Mouse (Mus musculus): ENCODE data around the gene Zbtb18. TPM values are rescaled to one million over a fixed set of nuclear protein-coding genes. Genes with fewer than 3 reads are reported as not detected.
A peak's percentile ranks its signal among the peaks of the same experiment; 100 is the strongest.

Gene Zbtb18
- polyA plus RNA-seq, 1 experiment from 2014 or later: 57.0 TPM

DNA sequence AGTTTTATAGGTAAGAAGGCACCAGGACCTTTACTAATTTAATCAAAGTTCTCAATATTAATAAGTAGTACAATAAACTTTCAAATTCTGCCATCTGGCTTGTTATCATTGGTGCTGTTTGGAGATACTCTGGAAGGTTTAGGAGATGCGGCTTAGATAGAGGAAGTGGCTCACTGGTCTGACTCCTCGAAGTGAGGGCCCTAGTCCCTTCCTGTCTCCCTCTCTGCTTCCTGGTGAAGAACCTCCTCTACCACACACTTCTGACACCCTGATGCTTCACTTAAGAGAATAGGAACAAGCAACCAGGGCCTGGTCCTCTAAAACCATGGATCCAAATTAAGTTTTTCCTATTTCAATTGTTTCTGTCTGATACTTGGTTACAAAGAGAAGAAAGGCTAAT lies 36.4 kb downstream of the Zbtb18 start:
- ChIA-PET POLR2A (no interaction called here), CTCF (interaction anchor here (1.2 kb wide), 1 partner anchor 8 kb away, joined by 3 read pairs; no protein-coding TSS in a partner anchor)
- no peaks in the 10 kb centered on the region for H3K27me3 ChIP-seq
- no peak for TF ChIP-seq CTCF (IDR thresholded peaks at IDR 0.05)
- DNase-seq (ENCODE audit: low read depth, low spot score) (no peak), ATAC-seq (no peak)
- in situ Hi-C loops (cut with MboI; ENCODE audit: low pct_unique_long_range_greater_than_20kb): no loop called here

DNA sequence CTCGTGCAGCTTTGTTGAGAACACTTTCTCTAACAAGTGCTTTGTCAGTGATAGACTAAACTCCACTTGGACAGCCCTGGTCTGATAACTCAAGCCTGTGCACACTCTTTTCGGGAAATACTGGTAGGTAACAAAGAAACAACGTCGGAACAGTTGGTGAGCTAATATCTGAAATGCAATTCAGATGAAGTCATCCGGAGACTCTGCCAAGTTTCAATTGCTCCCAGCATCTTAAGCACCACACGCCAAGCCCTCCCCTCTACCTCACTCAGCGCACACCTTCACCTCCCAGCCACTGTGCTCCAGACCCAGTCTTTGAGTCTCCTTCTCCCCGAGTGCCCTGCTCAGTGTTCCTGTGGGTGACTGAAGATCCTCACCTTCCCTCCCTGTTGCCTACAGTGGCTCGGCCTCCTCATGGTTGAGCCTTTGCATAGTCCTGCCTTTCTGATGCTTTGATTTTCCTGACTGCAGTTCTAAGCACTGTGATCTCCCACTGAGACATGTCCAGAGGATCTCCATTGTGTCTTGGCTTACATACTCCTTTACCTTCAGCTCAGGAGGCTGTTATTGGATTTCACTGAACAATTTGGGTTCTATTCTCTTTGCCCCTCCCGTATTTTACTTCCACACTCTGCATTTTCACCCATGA lies 37.3 kb downstream of the Zbtb18 start:
- ATAC-seq (peak; percentile 95), DNase-seq (ENCODE audit: low read depth, low spot score) (peak; percentile 63)
- H3K27me3 ChIP-seq: no peaks in the 10 kb centered on the region
- in situ Hi-C loops (cut with MboI; ENCODE audit: low pct_unique_long_range_greater_than_20kb): no loop called here
- no peak for TF ChIP-seq CTCF (IDR thresholded peaks at IDR 0.05)
- ChIA-PET POLR2A (no interaction called here), CTCF (interaction anchor here (0.7 to 1.2 kb wide), 2 partner anchors 9 to 11 kb away, joined by 3 read pairs; no protein-coding TSS in a partner anchor)

DNA sequence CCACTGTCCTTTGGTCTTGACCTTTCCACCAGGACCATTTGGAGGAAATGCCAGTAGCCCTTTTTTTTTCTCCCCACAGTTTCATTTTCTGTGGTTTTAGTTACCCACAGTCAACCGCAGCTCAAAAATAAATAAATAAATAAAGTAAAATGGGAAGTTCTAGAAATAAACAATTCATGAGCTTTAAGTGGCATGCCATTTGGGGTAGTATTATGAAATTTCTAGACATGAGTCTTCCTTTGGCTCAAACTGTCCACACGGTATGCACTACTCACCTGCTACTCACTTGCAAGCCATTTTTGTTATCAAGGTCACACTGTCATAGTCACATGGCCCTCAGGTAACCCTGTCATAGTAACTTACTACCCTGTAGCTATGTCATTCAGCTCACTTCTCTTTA lies 41.5 kb downstream of the Zbtb18 start:
- H3K27me3 ChIP-seq: no peaks in the 10 kb centered on the region
- DNase-seq (ENCODE audit: low read depth, low spot score): no peak
- POLR2A ChIA-PET: no interaction called here
- CTCF ChIA-PET: no interaction called here
- TF ChIP-seq CTCF (IDR thresholded peaks at IDR 0.05): no peak
- in situ Hi-C loops (cut with MboI; ENCODE audit: low pct_unique_long_range_greater_than_20kb): no loop called here
- ATAC-seq: no peak

DNA sequence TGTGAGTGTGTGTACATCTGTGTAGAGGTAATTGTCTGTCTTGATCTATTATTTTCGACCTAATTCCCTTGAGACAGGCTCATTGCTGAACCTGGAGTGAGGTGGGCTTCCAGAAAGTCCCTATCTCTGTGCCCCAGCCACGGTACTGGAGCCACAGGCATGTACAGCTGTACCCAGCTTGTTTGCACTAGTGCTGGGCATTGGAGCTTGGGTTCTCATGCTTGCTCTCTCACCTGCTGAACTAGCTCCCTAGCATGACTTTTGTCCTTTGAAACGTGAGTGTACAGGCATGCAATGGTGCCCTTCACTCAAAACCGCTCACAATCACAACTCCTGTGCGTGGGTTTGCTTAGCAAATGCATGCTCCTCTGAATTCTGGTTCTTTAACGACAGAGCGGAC lies 42.1 kb downstream of the Zbtb18 start:
- POLR2A ChIA-PET: no interaction called here
- DNase-seq (ENCODE audit: low read depth, low spot score) (no peak), ATAC-seq (no peak)
- CTCF ChIA-PET: no interaction called here
- no peak for TF ChIP-seq CTCF (IDR thresholded peaks at IDR 0.05)
- no peaks in the 10 kb centered on the region for H3K27me3 ChIP-seq
- in situ Hi-C loops (cut with MboI; ENCODE audit: low pct_unique_long_range_greater_than_20kb): no loop called here

- no peak for TF ChIP-seq CTCF (IDR thresholded peaks at IDR 0.05)
- ChIA-PET CTCF (no interaction called here), POLR2A (no interaction called here)
- no peaks in the 10 kb centered on the region for H3K27me3 ChIP-seq
- DNase-seq (ENCODE audit: low read depth, low spot score) (no peak), ATAC-seq (no peak)
- in situ Hi-C loops (cut with MboI; ENCODE audit: low pct_unique_long_range_greater_than_20kb): no loop called here
Measured at GRCm38 (mm10) chr1:177484680-177485079, 42.5 kb downstream of the Zbtb18 start.

DNA sequence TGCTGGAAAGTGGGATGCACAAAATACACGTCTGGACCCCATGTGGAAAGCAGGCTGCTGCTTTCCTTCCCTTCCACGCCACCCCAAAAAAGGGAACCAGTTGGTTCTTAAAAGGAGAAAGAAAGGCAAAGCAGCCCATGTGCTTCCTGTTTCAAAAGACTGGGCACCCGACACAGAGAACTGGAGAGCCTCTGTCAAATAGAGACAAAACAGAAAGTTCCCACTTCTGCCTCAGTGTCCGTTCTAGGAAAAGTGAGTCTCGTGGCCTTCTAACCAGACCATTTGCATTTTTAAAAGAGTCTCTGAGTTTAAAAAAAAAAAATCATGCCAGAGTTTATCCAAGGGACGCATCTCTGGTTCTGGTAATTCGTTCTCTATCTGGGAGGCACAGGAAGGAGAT lies 47.7 kb downstream of the Zbtb18 start:
- DNase-seq (ENCODE audit: low read depth, low spot score) (no peak), ATAC-seq (no peak)
- ChIA-PET CTCF (interaction anchor here (0.6 kb wide), 1 partner anchor 11 kb away, joined by 3 read pairs; no protein-coding TSS in a partner anchor), POLR2A (no interaction called here)
- in situ Hi-C loops (cut with MboI; ENCODE audit: low pct_unique_long_range_greater_than_20kb): no loop called here
- no peaks in the 10 kb centered on the region for H3K27me3 ChIP-seq
- no peak for TF ChIP-seq CTCF (IDR thresholded peaks at IDR 0.05)

DNA sequence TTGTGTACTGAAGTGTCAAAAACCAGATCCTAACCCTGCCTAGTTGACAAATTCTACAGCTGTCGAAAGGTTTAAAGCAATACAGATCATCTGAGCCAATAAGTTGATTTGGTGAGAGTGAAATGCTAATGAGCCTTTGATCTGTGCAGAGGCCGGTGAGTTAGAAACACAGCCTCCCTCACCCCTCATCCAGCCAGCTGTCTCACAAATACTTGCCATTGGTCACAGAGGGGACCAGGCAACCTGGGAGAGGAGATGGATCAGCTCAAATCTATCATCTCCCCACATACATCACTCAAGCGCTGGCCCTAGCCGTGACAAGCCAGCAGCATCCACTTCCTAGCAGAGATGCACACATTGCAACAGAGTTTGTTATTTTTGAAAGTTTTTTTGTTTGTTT lies 48.7 kb downstream of the Zbtb18 start:
- DNase-seq (ENCODE audit: low read depth, low spot score) (no peak), ATAC-seq (no peak)
- H3K27me3 ChIP-seq: no peaks in the 10 kb centered on the region
- CTCF ChIA-PET: no interaction called here
- POLR2A ChIA-PET: no interaction called here
- in situ Hi-C loops (cut with MboI; ENCODE audit: low pct_unique_long_range_greater_than_20kb): no loop called here
- TF ChIP-seq CTCF (IDR thresholded peaks at IDR 0.05): no peak

DNA sequence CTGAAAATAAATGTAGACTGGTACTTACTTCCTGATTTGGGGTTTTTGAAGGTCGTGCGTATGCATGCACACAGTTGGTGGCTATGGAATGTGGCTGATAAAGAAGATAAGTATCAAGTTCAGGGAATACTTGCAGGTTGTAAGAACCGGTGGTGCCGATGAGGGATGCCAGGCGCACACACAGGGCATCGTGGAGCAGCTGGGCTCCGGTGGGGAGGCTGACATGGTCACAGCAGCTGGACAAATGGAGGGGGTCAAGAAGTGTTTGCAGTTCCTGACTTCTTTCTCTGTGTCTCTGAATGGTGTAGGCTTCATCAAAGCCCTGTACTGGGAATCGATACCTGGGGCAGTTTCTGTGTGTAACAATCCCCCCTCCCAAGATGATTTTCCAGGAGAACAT lies 49.1 kb downstream of the Zbtb18 start:
- ATAC-seq: no peak
- CTCF ChIA-PET: no interaction called here
- H3K27me3 ChIP-seq: no peaks in the 10 kb centered on the region
- TF ChIP-seq CTCF (IDR thresholded peaks at IDR 0.05): no peak
- in situ Hi-C loops (cut with MboI; ENCODE audit: low pct_unique_long_range_greater_than_20kb): no loop called here
- no peak for DNase-seq (ENCODE audit: low read depth, low spot score)
- POLR2A ChIA-PET: no interaction called here

DNA sequence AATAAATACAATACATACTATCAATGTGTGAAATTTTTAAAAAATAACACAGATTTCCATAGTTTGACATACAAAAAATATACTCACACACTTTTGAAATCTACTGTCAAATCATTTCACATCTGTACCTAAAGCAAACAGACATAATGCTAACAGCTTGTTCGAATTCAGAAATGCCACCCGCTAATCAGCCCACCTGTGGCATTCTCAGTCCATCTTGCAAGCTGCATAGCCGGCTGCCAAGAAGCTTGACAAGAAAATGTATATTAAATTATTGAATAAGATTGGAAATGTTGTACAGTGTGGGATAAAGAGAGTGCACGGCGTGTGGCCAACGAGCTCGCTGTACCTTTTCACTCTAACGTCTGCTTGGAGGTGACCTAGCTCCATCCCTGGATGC lies 52.2 kb downstream of the Zbtb18 start:
- no peak for TF ChIP-seq CTCF (IDR thresholded peaks at IDR 0.05)
- no peaks in the 10 kb centered on the region for H3K27me3 ChIP-seq
- CTCF ChIA-PET: no interaction called here
- in situ Hi-C loops (cut with MboI; ENCODE audit: low pct_unique_long_range_greater_than_20kb): no loop called here
- ATAC-seq (no peak), DNase-seq (ENCODE audit: low read depth, low spot score) (no peak)
- POLR2A ChIA-PET: no interaction called here

- DNase-seq (ENCODE audit: low read depth, low spot score) (no peak), ATAC-seq (no peak)
- in situ Hi-C loops (cut with MboI; ENCODE audit: low pct_unique_long_range_greater_than_20kb): no loop called here
- no peaks in the 10 kb centered on the region for H3K27me3 ChIP-seq
- no peak for TF ChIP-seq CTCF (IDR thresholded peaks at IDR 0.05)
- ChIA-PET CTCF (no interaction called here), POLR2A (no interaction called here)
Measured at GRCm38 (mm10) chr1:177494913-177495542, 52.9 kb downstream of the Zbtb18 start.

Other genes with a start within 250 kb of the Zbtb18 start
- 29.6 TPM for gene Akt3, start 184.1 kb upstream of the Zbtb18 start, polyA plus RNA-seq (2021)

All from Patski (cell line).